Mouse (Mus musculus) adrenal gland, adult (tissue): ENCODE data around the gene Igf2r.

Experiments
- DNase-seq, 2 experiments: peaks; one replicate each; pipeline ENCODE4 v3.0.0; 2022 to 2023; ENCODE audit warnings: low spot score in 1 of 2; ENCODE audit not compliant: inconsistent age in 2 of 2

The Igf2r gene

GRCm38 (mm10) chr17:12751218-12751617 is 18.2 kb downstream of the Igf2r start:
- peak in 1 of 2 experiments; percentile 60 for DNase-seq

DNA sequence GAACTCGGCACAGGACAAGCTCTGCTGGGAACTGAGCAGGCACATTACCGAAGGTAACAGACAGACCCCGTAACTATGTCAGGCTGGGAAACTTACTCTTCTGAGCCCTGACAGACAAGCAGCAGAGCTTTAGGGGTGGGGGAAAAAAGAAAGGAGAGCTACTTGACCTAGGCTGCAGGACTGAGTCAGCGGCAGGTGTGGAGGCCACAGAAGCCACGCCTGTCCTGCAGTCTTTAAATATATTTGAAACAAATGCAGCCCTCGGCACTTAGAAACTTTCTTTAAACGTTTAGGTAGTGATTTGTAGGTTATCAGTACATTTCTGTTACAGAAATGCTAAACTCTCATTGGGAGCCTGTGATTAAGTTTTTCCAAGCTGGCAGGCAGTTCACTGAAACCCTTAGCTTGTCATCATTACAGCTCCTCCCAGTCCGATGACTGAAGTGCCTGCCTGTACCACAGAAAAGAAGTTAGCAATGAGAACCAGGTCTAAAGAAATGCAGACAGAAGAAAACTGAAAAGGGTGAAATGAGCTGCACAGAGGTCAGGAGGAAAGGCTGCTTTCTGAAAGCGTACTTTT is 18.8 kb downstream of the Igf2r start:
- peak in 1 of 2 experiments; percentile 54 for DNase-seq

DNA sequence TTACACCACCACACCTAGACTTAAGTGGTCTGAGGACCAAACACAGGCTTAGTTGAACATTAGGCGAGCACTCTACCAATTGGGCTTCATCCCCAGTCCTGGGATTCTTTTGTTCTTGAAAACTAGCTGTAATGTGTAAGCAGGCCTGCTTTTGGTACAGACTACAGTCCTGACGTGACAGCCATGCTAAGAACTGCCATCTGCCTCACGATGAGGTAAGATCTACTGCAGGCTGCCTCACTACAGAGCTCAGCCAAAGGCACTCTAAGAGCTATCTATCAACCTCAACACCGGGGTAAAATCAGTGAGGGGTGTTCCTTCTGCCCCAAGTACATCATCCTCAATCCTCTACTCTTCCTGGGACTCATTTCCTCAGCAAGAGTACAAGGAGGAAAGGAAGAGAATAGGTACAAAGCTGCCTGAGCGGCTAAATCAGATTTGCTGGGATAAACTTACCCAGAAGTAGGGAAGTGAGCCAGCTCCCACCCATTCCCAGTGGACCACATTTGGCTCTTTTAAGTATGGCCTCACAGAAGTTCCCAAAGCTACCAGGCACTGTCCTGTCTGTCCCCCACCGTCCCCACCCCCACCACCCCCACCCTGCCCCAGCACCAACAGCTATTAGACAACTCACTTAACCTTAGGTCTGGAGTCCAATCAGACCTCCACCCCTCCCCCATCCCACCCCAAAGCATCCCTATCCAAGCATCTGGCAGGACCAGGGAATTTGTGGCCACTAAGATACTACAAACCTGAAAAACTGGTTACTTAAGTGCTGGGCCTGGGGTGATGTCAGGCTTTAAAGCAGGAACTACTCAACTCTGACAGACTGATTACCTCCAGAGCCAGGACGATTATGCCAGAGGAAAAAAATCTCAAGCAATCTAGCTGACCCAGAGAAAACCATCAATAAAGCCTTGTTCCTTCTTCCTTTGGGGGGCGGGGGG is 19.8 kb downstream of the Igf2r start:
- no peak for DNase-seq

GRCm38 (mm10) chr17:12745761-12746160 is 23.7 kb downstream of the Igf2r start:
- DNase-seq = no peak

DNA sequence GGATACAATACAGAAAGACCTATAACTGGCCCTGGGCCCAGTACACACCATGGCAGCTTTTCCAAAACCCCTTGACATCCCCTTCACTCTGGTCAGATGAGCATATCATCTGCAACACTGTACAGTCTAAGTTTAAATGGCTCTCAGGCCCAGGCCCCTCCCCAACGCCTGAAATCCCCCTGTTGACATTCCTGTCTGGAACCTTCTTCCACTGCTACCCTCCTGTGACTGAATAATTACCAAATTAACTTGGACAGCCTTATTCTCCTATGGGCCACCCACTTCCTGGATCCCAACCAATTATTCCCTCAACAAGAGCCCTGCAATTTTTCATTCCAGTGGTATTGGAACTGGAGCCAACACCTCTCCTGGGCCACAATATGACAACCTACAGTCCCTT is 25.4 kb downstream of the Igf2r start:
- no peak for DNase-seq

DNA sequence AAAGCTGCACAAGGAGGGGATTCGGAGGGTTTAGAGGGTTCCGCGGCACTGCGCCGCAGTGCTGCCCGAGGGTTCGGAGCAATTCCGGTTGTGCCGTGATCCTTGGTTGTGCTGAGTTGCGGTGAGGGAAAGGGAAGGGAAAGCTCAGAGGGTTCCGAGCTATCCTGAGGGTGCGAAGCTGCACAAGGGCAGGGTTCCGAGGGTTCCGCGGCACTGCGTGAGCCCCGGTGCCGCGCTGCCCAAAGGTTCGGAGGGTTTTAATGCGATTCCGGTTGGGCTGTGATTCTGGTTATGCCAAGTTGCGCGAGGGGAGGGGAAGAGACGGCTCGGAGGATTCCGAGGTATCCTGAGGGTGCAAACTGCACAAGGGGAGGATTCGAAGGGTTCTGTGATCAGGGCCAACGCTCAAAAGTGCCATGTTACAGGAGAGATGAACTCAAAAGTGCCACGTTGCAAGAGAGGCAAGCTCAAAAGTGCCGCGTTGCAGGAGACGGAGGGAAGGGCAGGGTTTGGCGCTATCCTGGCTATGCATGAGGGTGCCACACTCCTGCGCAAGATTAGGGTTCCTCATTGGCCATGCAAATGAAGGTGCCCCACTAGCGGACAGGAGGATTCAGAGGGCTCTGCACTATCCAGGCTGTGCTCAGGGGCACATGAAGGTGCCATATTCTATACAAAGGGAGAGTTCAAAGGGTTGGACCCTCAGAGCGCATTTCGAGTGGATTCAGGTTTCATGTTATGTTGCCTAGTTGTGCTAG is 27.1 kb downstream of the Igf2r start:
- peak in 1 of 2 experiments; percentile 72 for DNase-seq

DNA sequence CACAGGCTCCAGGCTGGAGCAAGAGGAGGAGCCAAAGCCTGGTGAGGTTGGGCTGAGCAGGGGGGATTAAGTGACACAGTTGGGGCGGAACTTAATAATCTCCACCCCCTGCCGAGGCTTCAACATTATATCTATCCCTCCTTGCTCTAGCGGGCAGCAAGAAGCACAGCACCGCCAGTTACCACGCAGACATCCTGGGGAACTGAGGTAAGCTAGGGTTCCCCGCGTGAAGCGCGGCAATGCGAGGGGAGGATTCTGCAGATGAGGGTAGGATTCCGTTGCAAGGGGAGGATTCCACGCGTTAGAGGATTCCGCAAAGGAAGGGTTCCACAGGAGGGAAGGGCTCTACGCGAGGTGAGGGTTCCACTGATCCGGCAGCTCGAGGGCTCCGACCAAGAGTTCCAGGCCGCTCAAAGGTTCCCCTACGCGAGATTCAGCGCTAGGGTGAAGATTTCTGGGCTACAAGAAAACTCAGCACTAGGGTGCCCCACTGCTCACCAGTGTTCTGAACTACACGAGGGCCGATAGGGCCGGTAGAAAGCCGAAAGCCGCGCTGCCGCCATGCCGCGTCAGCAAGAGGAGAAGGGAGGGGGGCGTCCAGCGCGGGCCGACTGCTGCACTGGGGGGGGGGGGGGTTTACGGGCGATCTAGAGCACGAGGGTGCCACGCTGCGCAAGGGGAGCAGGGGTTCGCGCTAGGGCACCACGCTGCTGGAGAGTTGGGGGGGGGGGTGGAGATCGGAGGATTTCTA is 28.1 kb downstream of the Igf2r start:
- peak; percentile 82 to 92 for DNase-seq

DNA sequence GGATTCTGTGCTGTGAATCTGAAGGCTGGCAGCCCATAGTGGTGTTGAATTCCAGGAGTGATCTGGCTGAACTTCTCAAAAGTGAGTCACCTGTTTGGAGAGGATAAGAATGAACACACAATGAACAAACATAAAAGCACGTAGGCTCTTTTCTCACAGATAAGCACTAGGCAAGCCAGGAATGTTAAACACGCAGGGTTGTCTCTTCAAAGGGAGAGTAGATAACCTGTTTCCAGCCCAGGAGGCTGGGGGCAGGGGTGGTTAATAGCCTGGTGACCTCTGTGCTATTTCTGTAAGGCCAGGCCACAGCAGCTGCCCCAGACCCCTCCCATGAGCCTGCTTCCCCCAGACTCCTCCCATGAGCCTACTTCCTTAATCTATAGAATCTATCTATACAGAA is 29.1 kb downstream of the Igf2r start:
- DNase-seq = peak in 1 of 2 experiments; percentile 58

DNA sequence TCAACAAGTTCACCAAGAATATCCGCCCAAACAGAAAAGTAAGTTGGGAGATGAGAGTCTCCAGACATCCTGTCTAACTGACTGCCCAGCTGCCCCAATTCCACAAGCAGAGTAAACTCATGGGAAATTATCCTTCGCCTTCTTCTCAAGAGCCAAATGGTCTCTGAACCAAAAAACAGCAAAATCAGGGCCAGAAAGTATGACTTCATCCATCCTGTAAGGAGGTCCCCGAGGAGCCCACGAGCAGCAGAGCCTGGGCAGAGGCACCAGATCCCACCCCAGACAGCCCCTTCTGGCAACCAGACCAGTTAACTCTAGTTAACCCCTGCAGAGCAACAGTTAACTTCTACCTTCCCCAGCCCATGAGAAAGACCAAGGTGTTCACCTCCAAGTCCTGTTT is 29.9 kb downstream of the Igf2r start:
- DNase-seq = peak in 1 of 2 experiments; percentile 22

DNA sequence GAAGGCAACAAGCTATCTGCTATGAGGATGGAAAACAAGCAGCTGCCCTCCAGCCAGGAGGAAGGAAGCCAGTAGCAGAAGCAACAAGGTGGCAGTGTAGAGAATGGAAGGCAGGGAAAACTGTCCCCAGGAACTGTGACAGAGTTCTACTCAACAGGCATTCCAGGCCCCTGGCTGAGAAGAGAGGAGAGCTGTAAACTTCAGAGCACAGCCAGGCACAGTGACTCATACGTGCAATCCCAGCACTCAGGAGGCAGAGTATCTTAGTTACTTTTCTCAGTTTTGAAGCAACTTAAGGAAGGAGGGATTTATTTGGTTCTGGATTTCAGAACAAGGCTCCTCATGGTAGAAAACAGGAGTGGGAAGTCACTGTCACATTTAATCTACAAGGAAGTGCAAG is 31.5 kb downstream of the Igf2r start:
- peak in 1 of 2 experiments; percentile 41 for DNase-seq

- DNase-seq = peak in 1 of 2 experiments; percentile 25
Measured at GRCm38 (mm10) chr17:12734205-12734857, 35.1 kb downstream of the Igf2r start.

GRCm38 (mm10) chr17:12733128-12733527 is 36.3 kb downstream of the Igf2r start:
- DNase-seq = no peak

DNA sequence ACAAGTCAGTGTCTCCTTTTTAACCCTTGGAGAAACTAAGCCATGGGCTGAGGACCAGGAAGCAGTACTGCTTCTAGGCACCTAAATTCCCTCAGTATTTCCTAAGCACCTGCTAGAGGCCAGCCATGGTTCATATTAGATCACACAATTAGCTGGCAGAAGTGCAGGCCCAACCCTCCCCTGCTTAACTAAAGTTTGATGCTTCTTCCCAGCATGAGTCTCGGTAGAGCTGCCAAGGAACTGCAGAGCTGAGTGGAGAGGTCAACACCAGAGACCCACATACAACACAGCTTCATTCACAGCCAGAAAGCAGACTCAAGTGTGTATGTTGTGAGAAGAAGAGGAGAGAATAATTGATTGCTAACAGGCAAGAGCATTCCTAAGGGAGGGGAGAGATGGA is 40.9 kb downstream of the Igf2r start:
- DNase-seq = no peak

GRCm38 (mm10) chr17:12727748-12728147 is 41.7 kb downstream of the Igf2r start:
- DNase-seq = no peak

DNA sequence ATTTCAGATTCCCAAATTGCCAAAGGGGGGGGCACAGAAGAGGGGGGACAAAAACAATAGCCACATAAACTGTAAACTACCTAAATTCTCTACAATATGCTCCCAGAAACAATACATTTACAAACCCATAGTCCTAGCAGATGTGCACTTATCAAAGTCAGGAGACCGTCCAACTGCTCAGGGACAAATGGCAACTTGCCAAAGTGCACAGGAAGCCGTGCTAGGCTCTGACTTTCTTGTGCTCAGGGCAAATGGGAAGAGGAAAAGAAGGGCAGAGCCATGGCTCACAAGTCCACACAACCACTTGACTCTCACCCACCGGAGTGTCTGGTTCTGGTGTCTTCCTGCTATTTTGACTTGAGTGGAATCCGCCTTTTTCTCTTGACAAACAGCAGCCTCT is 43.6 kb downstream of the Igf2r start:
- peak; percentile 73 to 89 for DNase-seq

GRCm38 (mm10) chr17:12724767-12725744 is 44.4 kb downstream of the Igf2r start:
- DNase-seq = peak; percentile 65 to 87

- DNase-seq = peak; percentile 68 to 91
Measured at GRCm38 (mm10) chr17:12723986-12724766, 45.3 kb downstream of the Igf2r start.

DNA sequence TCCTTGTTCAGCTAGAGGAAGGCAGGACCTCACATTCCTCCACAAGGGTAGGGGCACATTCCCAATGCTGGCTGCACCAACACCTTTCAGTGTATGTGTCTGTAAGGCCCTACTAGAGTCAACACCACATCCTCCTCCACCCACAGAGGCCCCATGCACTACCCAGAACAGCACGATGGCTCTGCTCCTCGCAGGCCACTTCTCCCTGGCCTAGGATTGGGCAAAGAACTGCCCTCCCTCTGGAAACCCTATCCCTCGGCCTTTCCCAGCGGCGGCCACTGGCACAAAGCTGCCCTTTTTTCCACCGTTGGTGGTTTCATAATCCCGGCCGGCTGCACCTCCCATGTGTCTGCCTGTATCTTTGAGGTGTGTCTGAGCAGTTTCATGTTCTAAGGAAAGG is 46.8 kb downstream of the Igf2r start:
- DNase-seq = peak in 1 of 2 experiments; percentile 64
